13 mouse cellular contexts compared by ENCODE assay signal in the genomic region with DNA sequence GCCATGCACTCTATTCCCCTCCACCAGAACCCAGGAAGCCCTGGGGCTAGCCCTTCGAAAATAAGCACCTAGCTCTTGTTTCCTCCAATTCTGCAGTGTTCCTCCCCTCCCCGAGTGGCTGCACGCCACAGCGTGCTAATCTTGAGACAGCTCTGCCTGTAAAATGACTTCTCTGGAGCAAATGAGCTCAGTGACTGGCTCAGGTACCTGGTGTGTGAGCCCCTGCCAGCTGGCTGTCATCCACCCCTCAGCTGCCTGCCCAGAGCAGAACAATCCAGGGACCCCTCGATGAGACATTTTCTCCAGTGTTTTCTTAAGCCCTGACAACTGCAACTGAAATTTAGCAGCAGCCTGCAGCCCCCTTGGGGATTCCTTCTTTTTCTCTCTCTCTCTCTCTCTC.
DNase-seq lines count a peak whose midpoint lies in the region; ATAC-seq and TF ChIP-seq lines count a peak whose summit lies in the region.
"Had no signal": no experiment of that assay in that cellular context is flagged by ENCODE, and none has a peak within 500 bp of the region (broad histone marks: within the 10 kb centered on the region; RNA-seq: fewer than 3 reads in every experiment).

No protein-coding gene starts in this region.

- no peaks in the 10 kb centered on the region for H3K36me3 ChIP-seq in embryonic facial prominence, embryonic 14.5 days (ENCODE audit: control insufficient read depth, insufficient read depth, low read length)
- H3K36me3 ChIP-seq: neural tube, embryonic 12.5 days had no signal

- H3K9ac ChIP-seq in embryonic facial prominence, embryonic 14.5 days (ENCODE audit: low read depth, low read length) = peak overlapping the region; percentile 38; the same call in 1 of the 2 replicates
- H3K9ac ChIP-seq: neural tube, embryonic 12.5 days had no signal

- ATAC-seq in embryonic facial prominence, embryonic 14.5 days (ENCODE audit: low read depth) = peak; percentile 73
- ATAC-seq: intestine, embryonic 16.5 days had no signal

- TF ChIP-seq CTCF in brain, embryonic 14.5 days (IDR thresholded peaks at IDR 0.05; ENCODE audit: borderline replicate concordance, extremely low read depth, insufficient read depth, insufficient read length) = no peak

- no peak for TF ChIP-seq POLR2A in brain, embryonic 14.5 days (IDR thresholded peaks at IDR 0.05; ENCODE audit: borderline replicate concordance, extremely low read depth, insufficient read depth, insufficient read length, poor library complexity, severe bottlenecking)

- no peak overlapping the region for H3K4me2 ChIP-seq in embryonic facial prominence, embryonic 14.5 days (ENCODE audit: low read depth, low read length)
- H3K4me2 ChIP-seq: neural tube, embryonic 12.5 days had no signal

- no peak overlapping the region for H3K27ac ChIP-seq in embryonic facial prominence, embryonic 14.5 days (replicated peaks; ENCODE audit: low read depth, low read length)
- H3K27ac ChIP-seq: neural tube, embryonic 12.5 days had no signal

- H3K27me3 ChIP-seq in embryonic facial prominence, embryonic 14.5 days (replicated peaks; ENCODE audit: control insufficient read depth, insufficient read depth, low read length) = no peaks in the 10 kb centered on the region

- no peaks in the 10 kb centered on the region for H3K9me3 ChIP-seq in embryonic facial prominence, embryonic 14.5 days (ENCODE audit: control insufficient read depth, low read length)
- H3K9me3 ChIP-seq: neural tube, embryonic 12.5 days had no signal

- WGBS in embryonic facial prominence, embryonic 14.5 days = 11% methylated on average over 5 of the region's 5 CpGs

- DNase-seq in gastrocnemius, postnatal 10 days = peak; percentile 32
- DNase-seq in gastrocnemius, postnatal 14 days = no peak
- peak; percentile 89 for DNase-seq in brain, embryonic 14.5 days (ENCODE audit: low read depth)
- peak; percentile 86 for DNase-seq in embryonic facial prominence, embryonic 14.5 days (ENCODE audit: low spot score)
- peak; percentile 19 to 42 for DNase-seq in heart, postnatal 36 days
- DNase-seq in lung, postnatal 25 days (ENCODE audit: low spot score) = no peak
- no peak for DNase-seq in urinary bladder, postnatal 25 days (ENCODE audit: low spot score)
- no peak for DNase-seq in spleen, adult 18-20 months
- DNase-seq: adrenal gland, postnatal 25 days; lung, postnatal 4 days; right cerebral cortex, postnatal 25 days had no signal

- H3K4me1 ChIP-seq in embryonic facial prominence, embryonic 14.5 days (ENCODE audit: control insufficient read depth, insufficient read depth, low read length) = peaks cover 27% of the 10 kb centered on the region
- H3K4me1 ChIP-seq: neural tube, embryonic 12.5 days had no signal

- H3K4me3 ChIP-seq in embryonic facial prominence, embryonic 14.5 days (ENCODE audit: low read depth, low read length) = no peak overlapping the region
- H3K4me3 ChIP-seq: neural tube, embryonic 12.5 days had no signal

- intact Hi-C loops in gastrocnemius, postnatal 14 days (cut with DNase I; ENCODE audit: low total_unique reads) = no loop called here
- intact Hi-C loops in heart, postnatal 36 days (cut with DNase I) = no loop called here

Comparison
In these comparisons a context has a peak if more than half of its experiments do, and no peak if none do; other contexts are left out.
1. DNase-seq: peak in gastrocnemius, postnatal 10 days (single experiment), brain, embryonic 14.5 days (single experiment), embryonic facial prominence, embryonic 14.5 days (single experiment) and heart, postnatal 36 days (2 of 2); none in gastrocnemius, postnatal 14 days (single experiment), lung, postnatal 25 days (single experiment), urinary bladder, postnatal 25 days (single experiment) and spleen, adult 18-20 months (0 of 2).